Mouse (Mus musculus) spleen, adult 18-20 months (tissue): Measurements from ENCODE around the gene Stub1.
"Not testable (repeated sequence)": the region's sequence is repeated elsewhere in the genome, so short reads cannot be mapped to it uniquely, and the experiment has no call there.

Source experiments
- DNase-seq, 2 experiments: peaks; one replicate each; pipeline ENCODE4 v3.0.0; 2022; ENCODE audit warnings: mixed read lengths in 2 of 2

The Stub1 gene

GRCm38 (mm10) chr17:25818851-25819780 lies 14.1 kb downstream of the Stub1 start:
- DNase-seq = no peak

DNA sequence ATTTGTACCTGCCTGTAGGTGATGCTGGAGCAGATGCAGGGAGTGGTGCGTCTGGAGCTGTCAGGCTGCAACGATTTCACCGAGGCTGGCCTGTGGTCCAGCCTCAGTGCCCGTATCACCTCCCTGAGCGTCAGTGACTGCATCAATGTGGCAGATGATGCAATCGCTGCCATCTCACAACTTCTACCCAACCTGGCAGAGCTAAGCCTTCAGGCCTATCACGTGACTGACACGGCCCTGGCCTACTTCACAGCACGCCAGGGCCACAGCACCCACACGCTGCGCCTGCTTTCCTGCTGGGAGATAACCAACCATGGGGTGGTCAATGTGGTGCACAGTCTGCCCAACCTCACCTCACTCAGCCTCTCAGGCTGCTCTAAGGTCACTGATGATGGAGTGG lies 15.5 kb downstream of the Stub1 start:
- no peak for DNase-seq

DNA sequence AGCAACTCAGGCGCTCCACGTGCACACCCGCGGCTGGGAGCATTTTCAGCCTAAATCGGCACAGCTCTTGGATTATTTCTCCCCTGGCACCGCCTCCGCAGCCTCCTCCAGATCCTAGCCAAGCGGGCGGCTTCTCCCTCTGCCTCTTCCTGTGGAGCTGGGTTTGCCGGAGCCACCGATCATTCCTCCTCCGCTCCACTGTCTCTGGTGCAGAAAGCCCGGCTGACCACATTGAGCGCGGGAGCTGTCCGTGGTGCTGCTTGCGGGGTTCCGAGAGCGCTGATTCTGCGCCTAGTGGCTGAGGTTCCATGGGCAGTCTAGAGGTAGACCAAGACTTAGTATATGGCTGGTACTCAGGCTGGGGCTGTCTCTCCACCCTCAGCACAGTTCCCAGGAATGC lies 19.7 kb downstream of the Stub1 start:
- DNase-seq = peak in 1 of 2 experiments; percentile 75

- DNase-seq = no peak
These were observed 22.3 kb downstream of the Stub1 start for GRCm38 (mm10) chr17:25810890-25811289.

DNA sequence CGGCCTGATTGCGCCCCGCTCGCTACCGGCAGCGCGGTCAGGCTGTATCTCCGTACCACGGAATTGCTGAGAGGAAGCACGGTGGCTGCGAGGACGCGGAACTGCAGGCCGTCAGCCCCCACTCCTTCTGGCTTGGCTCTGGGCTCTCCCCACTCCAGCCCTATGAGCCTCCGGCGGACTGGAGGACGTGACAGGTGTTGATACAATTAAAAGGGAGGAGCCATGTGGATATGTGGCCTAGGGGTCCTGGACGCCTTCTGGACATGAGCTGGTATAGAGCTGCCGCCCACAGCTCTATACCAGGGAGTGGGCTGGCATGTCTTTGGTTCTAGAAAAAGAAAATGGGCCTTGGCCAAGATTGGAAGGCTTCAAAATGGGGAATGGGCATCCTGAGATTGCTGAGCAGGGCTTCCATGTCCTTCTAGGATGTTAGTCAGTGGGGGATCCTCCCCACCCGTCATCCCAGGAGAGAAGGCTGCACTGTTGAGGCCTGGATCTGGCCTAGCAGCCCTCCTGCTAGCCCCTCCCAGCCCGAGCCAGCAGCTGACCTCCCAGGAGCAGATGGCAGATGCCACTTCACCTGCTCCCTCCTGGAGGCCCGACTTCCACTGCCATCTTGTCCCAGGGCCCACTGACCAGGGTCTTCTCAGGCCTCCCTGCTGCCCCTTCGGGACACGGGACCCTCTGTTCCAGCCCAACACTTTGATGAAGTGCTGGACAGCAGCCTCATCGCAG lies 23.4 kb downstream of the Stub1 start:
- DNase-seq = no peak

GRCm38 (mm10) chr17:25808789-25809605 lies 24.2 kb downstream of the Stub1 start, which contains the start of gene Fbxl16:
Gene Fbxl16 (plus strand): TSS chr17:25809085.
- no peak for DNase-seq

GRCm38 (mm10) chr17:25808028-25808427 lies 25.2 kb downstream of the Stub1 start:
- no peak for DNase-seq

DNA sequence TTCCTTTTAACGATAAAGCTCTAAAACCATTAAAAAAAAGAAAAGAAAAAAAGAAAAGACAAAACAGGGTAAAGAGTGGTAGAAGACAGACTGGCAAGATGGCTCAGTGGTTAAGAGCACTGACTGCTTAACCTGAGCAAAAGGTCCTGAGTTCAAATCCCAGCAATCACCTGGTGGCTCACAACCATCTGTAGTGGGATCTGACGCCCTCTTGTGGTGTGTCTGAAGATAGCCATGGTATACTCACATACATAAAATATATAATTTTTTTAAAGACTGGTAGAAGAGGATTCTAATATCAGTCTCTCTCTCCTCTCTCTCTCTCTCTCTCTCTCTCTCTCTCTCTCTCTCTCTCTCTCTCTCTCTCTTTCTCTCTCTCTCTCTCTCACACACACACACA lies 25.8 kb downstream of the Stub1 start:
- DNase-seq = not testable (repeated sequence)

GRCm38 (mm10) chr17:25806507-25806906 lies 26.7 kb downstream of the Stub1 start:
- no peak for DNase-seq

DNA sequence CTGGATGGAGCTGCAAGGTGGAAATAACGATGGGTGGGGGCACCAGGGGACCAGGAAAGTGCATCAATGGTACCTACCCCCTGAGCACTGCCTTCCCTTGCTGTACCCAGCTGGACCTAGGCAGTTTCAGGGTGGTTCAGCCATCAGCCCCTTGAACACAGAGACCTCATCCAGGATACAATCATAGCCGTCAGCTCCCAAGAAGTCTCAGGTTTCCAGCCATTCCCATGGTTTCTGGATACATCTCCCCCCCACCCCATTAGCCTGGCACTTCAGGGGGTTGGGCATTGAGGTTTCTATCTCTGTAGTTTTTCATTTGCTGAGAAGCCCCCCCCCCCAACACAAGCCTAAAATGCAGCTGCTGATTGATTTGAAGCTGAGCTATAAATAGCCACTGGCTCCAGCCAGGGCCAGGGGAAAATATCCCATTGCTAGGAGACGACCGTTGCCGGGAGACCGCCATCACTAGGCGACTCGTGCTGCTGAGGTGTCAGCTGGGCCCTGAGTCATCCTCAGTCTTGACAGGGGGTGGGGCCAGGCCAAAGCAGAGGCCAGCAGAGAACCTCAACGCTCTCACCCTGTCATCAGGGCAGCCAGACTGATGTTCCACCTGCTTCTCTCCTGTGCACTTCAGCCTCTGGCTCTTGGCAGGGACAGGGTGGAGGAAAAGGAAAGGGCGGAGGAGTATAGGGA lies 30.2 kb downstream of the Stub1 start:
- no peak for DNase-seq

GRCm38 (mm10) chr17:25801029-25801428 lies 32.2 kb downstream of the Stub1 start:
- DNase-seq = peak; percentile 49 to 57

DNA sequence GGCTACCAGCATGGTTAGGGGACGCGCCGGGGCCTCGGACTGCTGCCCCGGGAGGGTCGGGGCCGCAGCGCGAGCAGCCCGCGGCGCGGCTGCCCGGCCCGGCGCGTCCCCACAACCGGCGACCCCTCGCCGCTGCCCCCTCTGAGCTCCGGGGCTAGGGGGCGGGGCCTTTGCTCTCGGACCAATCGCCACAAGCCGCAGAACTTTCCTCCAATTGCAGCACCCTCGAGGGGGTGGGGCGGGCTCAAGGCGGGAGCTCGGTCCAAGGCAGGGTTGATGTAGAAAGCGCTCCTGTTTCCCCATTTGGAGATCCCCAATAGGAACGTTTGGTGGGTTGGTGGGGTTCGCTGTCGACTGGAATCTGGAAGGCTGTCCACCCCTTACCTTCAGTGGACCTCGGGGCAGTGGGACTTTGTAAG lies 36.2 kb downstream of the Stub1 start, which contains the start of gene Metrn:
Metrn (minus strand) TSS at position 186 of the 419 bp plus-strand sequence.
- peak; percentile 74 to 89 for DNase-seq

- peak in 1 of 2 experiments; percentile 26 for DNase-seq
These were observed 36.9 kb downstream of the Stub1 start for GRCm38 (mm10) chr17:25796211-25796771.

DNA sequence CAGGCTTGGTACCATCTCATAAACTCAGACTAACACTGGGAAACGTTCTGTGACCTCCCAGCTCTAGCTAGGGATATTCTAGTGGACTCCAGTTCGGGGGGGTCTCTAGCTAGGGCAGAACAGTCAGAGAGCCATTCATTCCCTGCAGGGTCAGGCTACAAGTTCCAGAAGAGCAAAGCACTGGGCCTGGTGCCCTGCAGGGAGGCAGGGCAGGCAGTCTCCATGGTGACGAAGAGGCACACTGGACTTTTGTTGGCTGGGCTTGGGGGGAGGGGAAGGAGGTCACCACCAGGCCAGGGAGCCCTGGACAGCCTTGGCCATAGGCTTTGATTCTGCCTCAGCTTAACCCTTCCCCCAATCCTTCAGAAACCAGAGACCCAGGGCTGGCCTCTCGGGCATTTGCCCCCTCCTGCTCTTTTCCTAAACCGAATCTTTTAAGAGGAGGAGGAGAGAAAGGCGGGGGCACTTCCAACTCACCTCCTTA lies 37.6 kb downstream of the Stub1 start, which contains the start of gene AC134908.4:
AC134908.4 (minus strand) TSS at position 51 of the 484 bp plus-strand sequence.
- no peak for DNase-seq

DNA sequence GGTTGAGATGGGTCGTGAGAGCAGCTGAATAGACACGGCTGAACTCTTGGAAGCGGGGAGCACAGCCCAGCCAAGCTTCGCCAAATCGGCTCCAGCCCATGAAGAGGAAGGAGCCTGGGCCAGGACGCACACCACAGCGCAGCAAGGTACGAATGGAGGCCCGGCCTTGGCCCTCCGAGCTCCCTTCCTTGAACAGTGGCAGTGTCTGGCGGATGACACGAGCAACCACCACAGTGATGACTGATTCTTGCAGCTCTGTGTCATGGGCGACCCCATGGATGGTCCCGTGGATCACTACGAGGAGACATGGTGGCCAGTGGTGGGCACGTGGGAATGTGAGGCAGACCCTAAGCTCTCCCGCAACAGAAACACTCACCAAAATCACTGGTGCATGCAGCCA lies 38.2 kb downstream of the Stub1 start:
- no peak for DNase-seq

- no peak for DNase-seq
These were observed 39.0 kb downstream of the Stub1 start for GRCm38 (mm10) chr17:25794197-25794596.

GRCm38 (mm10) chr17:25792615-25793014 lies 40.6 kb downstream of the Stub1 start, which contains the start of gene Fam173a:
Gene Fam173a (minus strand): TSS chr17:25792901.
- peak; percentile 67 to 73 for DNase-seq

DNA sequence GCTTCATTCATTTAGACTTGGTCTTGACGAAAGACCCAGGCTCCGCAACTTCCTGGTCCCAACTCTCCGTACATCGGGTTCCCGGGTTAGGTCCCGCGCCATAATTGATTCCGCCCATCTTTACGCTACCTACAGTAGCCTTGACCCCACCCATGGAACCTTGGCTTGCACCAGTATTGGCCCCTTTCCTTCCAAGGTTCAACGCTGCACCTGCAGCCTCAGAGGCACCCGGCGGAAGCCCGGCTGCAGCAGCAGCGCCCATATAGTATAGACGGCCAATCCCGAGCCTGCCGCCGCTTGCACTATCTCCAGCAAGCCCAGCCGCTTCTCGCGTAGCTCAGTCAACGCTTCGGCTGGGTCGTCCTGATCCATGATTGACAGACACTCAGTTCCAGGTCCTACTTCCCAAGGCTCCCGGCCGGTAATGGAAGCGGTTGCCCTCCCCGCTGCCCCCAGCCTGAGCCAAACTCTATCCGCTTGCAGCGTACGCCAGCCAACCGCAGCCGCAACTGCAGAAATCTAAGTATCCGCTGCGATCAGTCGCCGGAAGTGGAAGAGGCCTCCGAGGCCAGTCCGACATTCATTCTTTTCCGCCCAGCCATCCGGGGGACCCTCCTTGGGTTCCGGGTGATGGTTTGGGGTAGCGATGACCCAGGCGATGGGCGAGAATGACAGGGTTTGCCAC lies 41.2 kb downstream of the Stub1 start:
- DNase-seq = peak; percentile 71 to 89

- DNase-seq = no peak
These were observed 41.8 kb downstream of the Stub1 start for GRCm38 (mm10) chr17:25791320-25791842.

DNA sequence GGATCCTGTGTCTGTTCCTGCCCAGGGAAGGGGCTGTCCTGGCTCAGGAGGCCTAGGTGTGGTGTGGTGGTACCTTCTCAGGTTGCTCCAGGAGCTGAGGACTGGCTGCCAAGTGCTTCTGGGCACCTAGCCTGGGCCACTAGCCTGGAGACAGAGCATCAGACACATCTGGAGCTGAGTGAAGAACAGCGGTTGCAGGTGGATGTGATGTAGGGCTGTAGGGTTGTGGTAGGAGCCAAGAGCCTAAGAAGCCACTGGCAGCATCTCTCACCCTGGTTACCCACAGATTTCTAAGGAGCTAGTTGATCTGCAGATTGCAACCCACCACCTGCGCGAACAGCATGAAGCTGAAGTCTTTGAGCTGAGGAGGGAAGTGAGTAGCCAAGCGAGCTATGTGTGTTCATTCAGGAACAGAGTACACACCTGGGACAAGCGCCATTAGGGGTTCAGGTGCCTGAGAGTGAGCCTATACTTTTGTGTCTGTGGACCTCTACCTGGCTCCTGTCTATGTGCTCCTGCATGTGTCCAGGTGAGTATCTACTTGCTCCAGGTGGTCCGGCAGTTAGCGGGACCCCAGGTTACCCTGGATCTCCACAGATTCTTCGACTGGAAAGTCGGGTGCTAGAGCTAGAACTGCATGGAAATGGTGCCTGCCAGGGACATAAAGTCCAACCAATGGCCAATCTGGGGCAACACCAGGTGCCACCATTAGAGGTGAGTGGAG lies 46.3 kb downstream of the Stub1 start:
- no peak for DNase-seq
